Mouse (Mus musculus): Measurements from ENCODE around the gene Lrrc29. TPM values are rescaled to one million over a fixed set of nuclear protein-coding genes. Genes with fewer than 3 reads are reported as not detected.

Lrrc29 gene
- polyA plus RNA-seq, 1 experiment from 2014 or later = 0.94 TPM

- Histone ChIP-seq H3K4me3 (ENCODE audit: low read length) (no peak overlapping the region), H3K4me1 (ENCODE audit: control insufficient read depth, insufficient read depth, low read depth, low read length) (no peaks in the 10 kb centered on the region), H3K4me2 (ENCODE audit: low read length) (no peak overlapping the region), H3K36me3 (ENCODE audit: control insufficient read depth, insufficient read depth, low read length) (peaks cover 24% of the 10 kb centered on the region), H3K9ac (ENCODE audit: low read depth, low read length) (no peak overlapping the region), H3K27ac (ENCODE audit: low read depth, low read length) (no peak overlapping the region), H3K27me3 (replicated peaks; ENCODE audit: control insufficient read depth, insufficient read depth, low read length) (no peaks in the 10 kb centered on the region), H3K9me3 (ENCODE audit: control insufficient read depth, low read length) (no peaks in the 10 kb centered on the region)
- ATAC-seq = no peak
- WGBS = 92% methylated on average over 18 of the region's 18 CpGs
These were observed 10.9 kb downstream of the Lrrc29 start for GRCm38 (mm10) chr8:105315073-105315769.

- no peak for ATAC-seq
- Histone ChIP-seq H3K4me2 (ENCODE audit: low read length) (no peak overlapping the region), H3K4me1 (ENCODE audit: control insufficient read depth, insufficient read depth, low read depth, low read length) (no peaks in the 10 kb centered on the region), H3K27me3 (replicated peaks; ENCODE audit: control insufficient read depth, insufficient read depth, low read length) (no peaks in the 10 kb centered on the region), H3K36me3 (ENCODE audit: control insufficient read depth, insufficient read depth, low read length) (peaks cover 19% of the 10 kb centered on the region), H3K27ac (ENCODE audit: low read depth, low read length) (no peak overlapping the region), H3K9me3 (ENCODE audit: control insufficient read depth, low read length) (no peaks in the 10 kb centered on the region), H3K4me3 (ENCODE audit: low read length) (no peak overlapping the region), H3K9ac (ENCODE audit: low read depth, low read length) (no peak overlapping the region)
- WGBS = 82% methylated on average over 9 of the region's 9 CpGs
These were observed 12.3 kb downstream of the Lrrc29 start for GRCm38 (mm10) chr8:105313622-105314402.

- no peaks in the 10 kb centered on the region for H3K9me3 ChIP-seq (ENCODE audit: control insufficient read depth, low read length)
- H3K27me3 ChIP-seq (replicated peaks; ENCODE audit: control insufficient read depth, insufficient read depth, low read length) = no peaks in the 10 kb centered on the region
- peaks cover 19% of the 10 kb centered on the region for H3K36me3 ChIP-seq (ENCODE audit: control insufficient read depth, insufficient read depth, low read length)
- no peak overlapping the region for H3K9ac ChIP-seq (ENCODE audit: low read depth, low read length)
- H3K4me2 ChIP-seq (ENCODE audit: low read length) = no peak overlapping the region
- H3K27ac ChIP-seq (ENCODE audit: low read depth, low read length) = no peak overlapping the region
- H3K4me3 ChIP-seq (ENCODE audit: low read length) = no peak overlapping the region
- ATAC-seq = no peak
- 88% methylated on average over 8 of the region's 8 CpGs for WGBS
- H3K4me1 ChIP-seq (ENCODE audit: control insufficient read depth, insufficient read depth, low read depth, low read length) = no peaks in the 10 kb centered on the region
These were observed 13.1 kb downstream of the Lrrc29 start for GRCm38 (mm10) chr8:105312891-105313481.

GRCm38 (mm10) chr8:105311718-105312117, 14.4 kb downstream of the Lrrc29 start:
- H3K27me3 ChIP-seq (replicated peaks; ENCODE audit: control insufficient read depth, insufficient read depth, low read length) = no peaks in the 10 kb centered on the region
- WGBS = 90% methylated on average over 1 of the region's 1 CpGs
- ATAC-seq = no peak
- H3K27ac ChIP-seq (ENCODE audit: low read depth, low read length) = no peak overlapping the region
- H3K4me3 ChIP-seq (ENCODE audit: low read length) = no peak overlapping the region
- H3K9me3 ChIP-seq (ENCODE audit: control insufficient read depth, low read length) = no peaks in the 10 kb centered on the region
- peaks cover 24% of the 10 kb centered on the region for H3K36me3 ChIP-seq (ENCODE audit: control insufficient read depth, insufficient read depth, low read length)
- H3K4me1 ChIP-seq (ENCODE audit: control insufficient read depth, insufficient read depth, low read depth, low read length) = no peaks in the 10 kb centered on the region
- H3K4me2 ChIP-seq (ENCODE audit: low read length) = no peak overlapping the region
- no peak overlapping the region for H3K9ac ChIP-seq (ENCODE audit: low read depth, low read length)

GRCm38 (mm10) chr8:105310118-105310517, 16.0 kb downstream of the Lrrc29 start:
- Histone ChIP-seq H3K36me3 (ENCODE audit: control insufficient read depth, insufficient read depth, low read length) (peaks cover 19% of the 10 kb centered on the region), H3K27ac (ENCODE audit: low read depth, low read length) (no peak overlapping the region), H3K27me3 (replicated peaks; ENCODE audit: control insufficient read depth, insufficient read depth, low read length) (no peaks in the 10 kb centered on the region), H3K4me3 (ENCODE audit: low read length) (no peak overlapping the region), H3K9ac (ENCODE audit: low read depth, low read length) (no peak overlapping the region), H3K9me3 (ENCODE audit: control insufficient read depth, low read length) (no peaks in the 10 kb centered on the region), H3K4me1 (ENCODE audit: control insufficient read depth, insufficient read depth, low read depth, low read length) (peaks cover 9% of the 10 kb centered on the region), H3K4me2 (ENCODE audit: low read length) (no peak overlapping the region)
- ATAC-seq = no peak
- WGBS = 89% methylated on average over 8 of the region's 8 CpGs

GRCm38 (mm10) chr8:105309142-105309847, 16.8 kb downstream of the Lrrc29 start:
- no peak overlapping the region for H3K9ac ChIP-seq (ENCODE audit: low read depth, low read length)
- H3K4me2 ChIP-seq (ENCODE audit: low read length) = no peak overlapping the region
- peaks cover 22% of the 10 kb centered on the region for H3K36me3 ChIP-seq (ENCODE audit: control insufficient read depth, insufficient read depth, low read length)
- no peaks in the 10 kb centered on the region for H3K27me3 ChIP-seq (replicated peaks; ENCODE audit: control insufficient read depth, insufficient read depth, low read length)
- H3K27ac ChIP-seq (ENCODE audit: low read depth, low read length) = no peak overlapping the region
- 82% methylated on average over 15 of the region's 15 CpGs for WGBS
- no peaks in the 10 kb centered on the region for H3K9me3 ChIP-seq (ENCODE audit: control insufficient read depth, low read length)
- ATAC-seq = no peak
- no peak overlapping the region for H3K4me3 ChIP-seq (ENCODE audit: low read length)
- H3K4me1 ChIP-seq (ENCODE audit: control insufficient read depth, insufficient read depth, low read depth, low read length) = peaks cover 15% of the 10 kb centered on the region

- Histone ChIP-seq H3K4me1 (ENCODE audit: control insufficient read depth, insufficient read depth, low read depth, low read length) (peaks cover 16% of the 10 kb centered on the region), H3K4me2 (ENCODE audit: low read length) (no peak overlapping the region), H3K27me3 (replicated peaks; ENCODE audit: control insufficient read depth, insufficient read depth, low read length) (no peaks in the 10 kb centered on the region), H3K9me3 (ENCODE audit: control insufficient read depth, low read length) (no peaks in the 10 kb centered on the region), H3K27ac (ENCODE audit: low read depth, low read length) (no peak overlapping the region), H3K36me3 (ENCODE audit: control insufficient read depth, insufficient read depth, low read length) (peaks cover 21% of the 10 kb centered on the region), H3K4me3 (ENCODE audit: low read length) (no peak overlapping the region), H3K9ac (ENCODE audit: low read depth, low read length) (no peak overlapping the region)
- 94% methylated on average over 10 of the region's 10 CpGs for WGBS
- no peak for ATAC-seq
These were observed 17.6 kb downstream of the Lrrc29 start for GRCm38 (mm10) chr8:105308428-105308827.

GRCm38 (mm10) chr8:105307670-105308069, 18.4 kb downstream of the Lrrc29 start:
- WGBS = 95% methylated on average over 13 of the region's 13 CpGs
- no peak overlapping the region for H3K4me2 ChIP-seq (ENCODE audit: low read length)
- no peak overlapping the region for H3K27ac ChIP-seq (ENCODE audit: low read depth, low read length)
- H3K36me3 ChIP-seq (ENCODE audit: control insufficient read depth, insufficient read depth, low read length) = peaks cover 21% of the 10 kb centered on the region
- H3K9me3 ChIP-seq (ENCODE audit: control insufficient read depth, low read length) = no peaks in the 10 kb centered on the region
- H3K4me3 ChIP-seq (ENCODE audit: low read length) = no peak overlapping the region
- H3K9ac ChIP-seq (ENCODE audit: low read depth, low read length) = no peak overlapping the region
- H3K27me3 ChIP-seq (replicated peaks; ENCODE audit: control insufficient read depth, insufficient read depth, low read length) = no peaks in the 10 kb centered on the region
- peaks cover 16% of the 10 kb centered on the region for H3K4me1 ChIP-seq (ENCODE audit: control insufficient read depth, insufficient read depth, low read depth, low read length)
- ATAC-seq = no peak
